24 mouse cellular contexts compared by ENCODE assay signal in the genomic region with DNA sequence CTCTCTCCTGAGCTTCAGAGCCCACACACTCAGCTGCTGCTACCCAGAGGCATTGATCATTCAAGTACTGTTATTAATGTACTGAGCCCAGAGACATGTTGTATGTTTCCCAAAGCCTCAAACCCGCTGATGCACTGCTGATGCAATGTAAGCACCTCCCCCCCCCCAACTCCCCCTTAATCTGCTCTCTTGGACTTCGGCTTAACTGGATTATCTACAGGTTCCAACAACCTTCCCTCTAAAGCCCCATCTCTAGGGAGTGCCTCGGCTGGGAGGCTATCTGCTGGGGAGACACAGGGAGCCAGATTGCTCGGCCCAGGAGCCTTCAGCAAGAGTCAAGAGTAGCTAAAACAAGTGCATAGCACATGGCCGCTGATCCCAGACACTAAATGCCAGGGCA. TPM values are rescaled to one million over a fixed set of nuclear protein-coding genes. Genes with fewer than 3 reads are reported as not detected.
A peak's percentile ranks its signal among the peaks of the same experiment; 100 is the strongest.
DNase-seq lines count a peak whose midpoint lies in the region; ATAC-seq lines count a peak whose summit lies in the region.
"Had no signal": no experiment of that assay in that cellular context is flagged by ENCODE, and none has a peak within 500 bp of the region (broad histone marks: within the 10 kb centered on the region; RNA-seq: fewer than 3 reads in every experiment).

No protein-coding gene starts in this region.

- no peak for ATAC-seq in activated CD4-positive, CD25-positive, alpha-beta regulatory T cell, adult 4 months
- ATAC-seq: CD4-positive, CD25-positive, alpha-beta regulatory T cell, adult 4 months; forebrain, embryonic 15.5 days; hindbrain, embryonic 16.5 days had no signal

- peak; percentile 22 for DNase-seq in kidney, postnatal 14 days
- no peak for DNase-seq in kidney, adult 18-20 months
- DNase-seq in MN1 (ENCODE audit: low spot score): peak; percentile 27
- DNase-seq in retina, adult 2 months (ENCODE audit: low read depth, low spot score): peak; percentile 80
- peak; percentile 69 for DNase-seq in retina, postnatal 7 days (ENCODE audit: low read depth, low spot score)
- DNase-seq in thymus, postnatal 10 days (ENCODE audit: low spot score in 2 of 2): no peak
- no peak for DNase-seq in left cerebral cortex, postnatal 25 days (ENCODE audit: low spot score in 2 of 2)
- DNase-seq: adrenal gland, postnatal 10 days; adrenal gland, postnatal 36 days; cerebellum, adult 11 months; cerebellum, adult 2 months; cerebellum, adult 9-11 months; cerebellum, postnatal 25 days; embryo, embryonic 11 days; gastrocnemius, postnatal 25 days had no signal

- intact Hi-C loops in left cerebral cortex, postnatal 25 days (cut with DNase I): no loop called here

RNA-seq across cellular contexts. Expression of gene Pelp1, which starts 22.4 kb away (rescaled TPM):
- polyA plus RNA-seq in activated CD4-positive, CD25-positive, alpha-beta regulatory T cell, adult 4 months (2017; shearing (Covaris generic)): 1 to 10 TPM; 6.5 to 8.1 TPM
- total RNA-seq in left cerebral cortex, postnatal 25 days (2021): 10 to 100 TPM; 34.9 to 42.0 TPM

RNA-seq across cellular contexts. Expression of gene Alox15, which starts 35.6 kb away (rescaled TPM):
- polyA plus RNA-seq in activated CD4-positive, CD25-positive, alpha-beta regulatory T cell, adult 4 months (2017; shearing (Covaris generic)): under 1 TPM in 1 of 2 experiments, not detected in 1; 0.51 TPM
- not detected for total RNA-seq in left cerebral cortex, postnatal 25 days (2021)
- total RNA-seq: common myeloid progenitor, adult 5-6 weeks; MEL had no signal
- polyA plus RNA-seq: C2C12; CD4-positive, CD25-positive, alpha-beta regulatory T cell, adult 4 months; erythroblast, embryonic 14.5 days; forebrain, embryonic 15.5 days; heart, embryonic 14.5 days; hindbrain, embryonic 16.5 days had no signal

RNA-seq across cellular contexts. Expression of gene Arrb2, which starts 45.0 kb away (rescaled TPM):
- 100 to 1,000 TPM in 1 of 2 experiments, 10 to 100 TPM in 1; 99.3 to 129 TPM for polyA plus RNA-seq in activated CD4-positive, CD25-positive, alpha-beta regulatory T cell, adult 4 months (2017; shearing (Covaris generic))
- total RNA-seq in left cerebral cortex, postnatal 25 days (2021): 10 to 100 TPM; 64.6 to 66.7 TPM

Comparison
In these comparisons a context has a peak if more than half of its experiments do, and no peak if none do; other contexts are left out.
1. DNase-seq: peak in kidney, postnatal 14 days (single experiment), MN1 (single experiment), retina, adult 2 months (single experiment) and retina, postnatal 7 days (single experiment); none in kidney, adult 18-20 months (single experiment), thymus, postnatal 10 days (0 of 2) and left cerebral cortex, postnatal 25 days (0 of 2).